Mouse (Mus musculus) cerebellum, adult 9-10 months (tissue): ENCODE data around the gene Ptger2.
"Not testable (repeated sequence)": the region's sequence is repeated elsewhere in the genome, so short reads cannot be mapped to it uniquely, and the experiment has no call there.

Experiments used
- DNase-seq: peaks from one replicate; pipeline ENCODE4 v3.0.0; 2022

The Ptger2 gene

DNA sequence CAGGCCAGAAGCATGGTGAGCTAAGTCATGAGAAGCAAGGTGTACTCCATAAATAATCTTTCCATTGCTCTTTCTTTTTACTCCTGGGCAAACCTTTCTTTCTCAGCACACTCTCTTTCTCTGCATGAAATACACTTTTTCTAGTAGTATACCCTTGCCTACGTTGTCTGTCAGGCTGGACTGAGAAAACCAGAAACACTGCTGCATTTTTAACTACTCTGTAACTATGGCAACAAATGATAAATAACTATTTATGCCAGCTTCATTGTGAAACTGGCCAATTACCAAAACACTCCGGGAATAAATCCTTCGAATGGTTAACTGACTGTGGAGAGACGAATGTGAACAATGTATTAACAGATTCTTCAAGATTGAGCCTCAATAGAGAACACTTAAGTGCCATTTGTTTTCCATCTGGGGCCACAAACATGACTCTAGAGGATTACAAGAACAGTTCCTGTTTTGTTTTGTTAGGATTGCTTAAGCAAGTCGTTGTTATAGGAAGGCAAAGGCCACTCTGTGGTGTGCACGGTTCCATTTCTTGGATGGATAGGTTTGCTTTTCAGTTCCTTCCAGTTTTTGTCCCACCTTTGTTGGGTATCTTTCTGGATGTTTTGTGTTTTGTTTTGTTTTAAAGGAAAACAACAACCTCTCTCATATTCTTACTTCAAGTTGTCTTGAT is at the start of gene Ptger2:
Ptger2 (plus strand) TSS at position 522 of the 682 bp plus-strand sequence.
- not testable (repeated sequence) for DNase-seq

DNA sequence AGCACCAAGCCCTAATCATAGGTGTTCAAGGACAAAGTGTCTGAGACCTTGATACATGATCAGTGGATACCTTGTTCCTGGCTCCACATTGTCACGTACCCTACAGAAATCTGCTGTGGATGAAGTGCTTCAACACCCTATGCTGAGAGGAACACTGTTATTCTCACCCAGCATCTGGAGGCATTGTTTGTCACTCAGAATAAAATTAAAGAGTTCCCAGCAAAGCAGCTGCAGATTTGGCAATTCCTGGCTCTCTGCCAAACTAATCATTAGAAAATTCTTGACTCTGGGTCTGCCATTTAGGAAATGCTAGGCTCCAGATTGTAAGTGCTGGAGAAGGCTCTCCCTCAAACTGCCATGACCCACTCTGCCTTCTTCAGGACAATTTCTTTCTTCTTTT is 27.2 kb upstream of the Ptger2 start:
- DNase-seq = no peak

DNA sequence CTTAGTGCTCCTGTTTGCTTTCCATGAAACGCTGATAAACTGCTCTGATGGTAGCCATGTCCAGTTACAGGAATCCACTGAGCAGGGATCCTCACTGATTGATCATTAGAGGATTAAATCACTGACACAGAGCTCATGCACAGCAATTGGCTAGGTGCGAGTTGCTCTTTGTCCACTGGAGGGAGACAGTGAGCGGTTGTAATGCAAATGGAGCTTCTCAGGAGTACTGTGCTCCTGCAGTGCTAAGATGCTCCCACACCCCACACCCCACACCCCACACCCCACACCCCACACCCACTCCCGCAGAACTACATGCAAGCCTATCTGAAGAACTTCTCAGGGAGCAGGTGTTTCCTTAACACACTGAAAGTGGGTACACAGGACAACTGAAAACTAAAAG is 10.7 kb upstream of the Ptger2 start:
- peak; percentile 11 for DNase-seq

DNA sequence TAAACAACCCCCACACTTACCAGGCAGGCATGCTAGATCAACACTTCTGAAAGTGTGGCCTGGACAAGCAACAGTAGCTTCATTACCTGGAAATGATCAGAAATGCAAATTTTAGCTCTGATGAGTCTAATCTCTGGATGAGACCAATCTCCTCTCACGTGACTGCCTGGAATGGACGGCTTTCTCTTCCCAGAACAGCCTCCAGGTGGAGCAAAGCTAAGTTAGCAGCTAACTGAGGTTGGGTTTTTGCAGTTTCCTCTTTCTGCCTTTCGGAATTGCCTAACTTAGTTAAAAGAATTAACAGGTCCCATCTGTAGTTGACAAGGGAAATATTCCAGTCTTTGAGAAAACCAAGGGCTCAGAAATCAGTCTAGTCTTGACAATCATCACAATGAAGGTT is 8.1 kb upstream of the Ptger2 start:
- DNase-seq = no peak

DNA sequence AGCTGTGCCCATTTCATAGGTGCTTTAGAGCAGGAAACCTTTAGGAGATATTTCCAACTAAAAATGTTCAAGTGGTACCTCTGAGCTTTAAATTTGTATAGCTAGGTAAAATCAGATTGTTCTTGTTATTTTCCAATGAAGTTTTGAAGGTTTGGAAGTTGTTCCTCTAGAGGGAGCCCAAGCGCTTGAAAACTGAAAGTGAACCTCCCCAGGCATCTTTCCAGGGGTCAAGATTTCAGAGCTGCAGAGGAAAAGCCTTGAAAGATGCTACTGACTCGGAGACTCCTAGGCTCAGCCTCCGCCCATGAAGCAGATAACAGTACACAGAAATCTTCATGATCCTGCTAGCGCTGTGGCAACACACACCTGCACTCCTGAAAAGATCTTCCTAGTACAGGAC is 6.5 kb upstream of the Ptger2 start:
- peak; percentile 4 for DNase-seq

DNA sequence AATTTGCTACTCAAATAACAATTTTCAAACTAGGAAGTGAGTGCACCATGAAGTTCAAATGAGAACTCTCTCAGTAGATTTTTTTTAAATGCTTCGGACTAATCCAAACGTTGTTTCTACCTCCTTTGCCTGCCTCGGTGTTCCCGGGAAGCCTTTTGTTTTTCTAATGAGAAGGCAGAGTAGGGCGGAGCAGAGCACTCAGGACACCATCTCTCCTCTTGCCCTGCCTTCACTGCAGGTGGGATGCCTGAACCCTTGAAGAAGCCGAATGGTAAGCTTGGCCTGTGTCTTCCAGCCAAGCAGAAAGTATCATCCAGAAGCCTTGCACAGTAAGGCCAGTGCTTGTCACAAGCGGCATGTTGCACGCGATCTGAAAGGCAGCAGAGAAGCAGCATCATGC is 3.9 kb upstream of the Ptger2 start:
- DNase-seq = no peak

DNA sequence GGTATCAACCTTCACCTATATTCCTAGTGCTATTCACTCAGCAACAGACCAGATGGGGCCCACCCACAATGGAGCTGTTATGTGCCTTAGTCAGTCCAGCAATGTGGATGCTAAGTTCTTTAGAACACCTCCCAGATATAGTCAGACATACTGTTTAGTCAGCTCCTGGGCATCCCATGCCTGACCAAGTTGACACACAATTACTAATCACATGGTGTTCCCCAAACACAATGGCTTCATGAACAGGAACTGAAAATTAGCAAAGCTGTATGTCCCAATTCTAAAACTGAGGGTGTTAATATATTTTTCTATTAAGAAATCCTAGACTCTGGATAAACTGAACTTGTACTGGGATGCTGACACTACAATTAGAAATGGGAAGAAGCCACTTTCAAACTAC is 1.7 kb upstream of the Ptger2 start:
- no peak for DNase-seq

DNA sequence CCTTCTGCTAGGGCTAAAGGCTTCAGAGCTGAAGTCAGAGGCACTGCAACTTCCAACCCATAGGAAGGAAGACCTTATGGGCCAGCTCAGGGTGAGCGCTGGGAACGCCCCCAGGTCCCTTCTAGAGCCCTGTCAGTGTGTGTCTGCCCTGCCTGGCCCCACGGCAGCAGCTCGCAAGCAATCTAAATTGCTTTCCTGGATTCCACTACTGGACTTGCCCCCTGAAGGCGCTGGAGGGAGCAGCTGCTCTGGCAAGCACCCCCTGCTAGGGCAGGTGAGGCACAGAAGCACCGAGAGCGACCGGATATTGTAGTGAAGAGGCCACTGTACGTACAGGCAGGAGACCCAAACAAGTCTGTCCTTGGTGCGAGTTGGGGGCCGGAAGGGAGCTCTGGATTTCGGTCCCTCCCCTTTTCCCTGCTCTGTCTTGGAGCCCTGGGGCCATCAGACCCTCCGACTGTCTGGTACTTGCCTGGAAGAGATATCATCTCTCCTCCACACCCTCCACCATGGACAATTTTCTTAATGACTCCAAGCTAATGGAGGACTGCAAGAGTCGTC is 541 bp downstream of the Ptger2 start:
- DNase-seq = no peak

DNA sequence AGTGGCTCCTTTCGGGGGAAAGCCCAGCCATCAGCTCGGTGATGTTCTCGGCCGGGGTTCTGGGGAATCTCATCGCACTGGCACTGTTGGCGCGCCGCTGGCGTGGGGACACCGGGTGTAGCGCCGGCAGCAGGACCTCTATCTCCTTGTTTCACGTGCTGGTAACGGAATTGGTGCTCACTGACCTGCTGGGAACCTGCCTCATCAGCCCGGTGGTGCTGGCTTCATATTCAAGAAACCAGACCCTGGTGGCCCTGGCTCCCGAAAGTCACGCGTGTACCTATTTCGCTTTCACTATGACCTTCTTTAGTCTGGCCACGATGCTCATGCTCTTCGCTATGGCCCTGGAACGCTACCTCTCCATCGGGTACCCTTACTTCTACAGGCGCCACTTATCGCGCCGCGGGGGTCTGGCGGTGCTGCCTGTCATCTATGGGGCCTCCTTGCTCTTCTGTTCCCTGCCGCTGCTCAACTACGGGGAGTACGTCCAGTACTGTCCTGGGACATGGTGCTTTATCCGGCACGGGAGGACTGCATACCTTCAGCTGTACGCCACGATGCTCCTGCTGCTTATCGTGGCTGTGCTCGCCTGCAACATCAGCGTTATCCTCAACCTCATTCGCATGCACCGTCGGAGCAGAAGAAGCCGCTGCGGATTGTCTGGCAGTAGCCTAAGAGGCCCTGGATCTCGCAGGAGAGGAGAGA is 1.2 kb downstream of the Ptger2 start:
- no peak for DNase-seq

DNA sequence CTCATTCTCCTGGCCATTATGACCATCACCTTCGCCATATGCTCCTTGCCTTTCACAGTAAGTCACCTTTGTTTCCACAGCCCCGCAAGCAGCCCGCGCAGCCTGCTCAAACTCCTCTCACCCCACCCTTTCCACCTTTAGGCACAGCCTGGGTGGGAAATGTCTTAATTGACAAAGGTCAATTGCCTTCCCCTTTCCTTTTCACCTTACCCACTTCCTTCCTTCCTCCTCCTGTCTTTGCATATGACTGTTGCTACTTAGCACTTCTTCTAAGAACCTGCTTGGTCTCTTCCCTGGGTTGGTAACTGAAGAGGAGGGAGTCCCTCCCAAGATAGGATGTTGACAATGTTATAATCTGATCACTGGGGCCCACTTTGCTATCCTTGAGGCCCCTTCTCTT is 1.8 kb downstream of the Ptger2 start:
- no peak for DNase-seq

DNA sequence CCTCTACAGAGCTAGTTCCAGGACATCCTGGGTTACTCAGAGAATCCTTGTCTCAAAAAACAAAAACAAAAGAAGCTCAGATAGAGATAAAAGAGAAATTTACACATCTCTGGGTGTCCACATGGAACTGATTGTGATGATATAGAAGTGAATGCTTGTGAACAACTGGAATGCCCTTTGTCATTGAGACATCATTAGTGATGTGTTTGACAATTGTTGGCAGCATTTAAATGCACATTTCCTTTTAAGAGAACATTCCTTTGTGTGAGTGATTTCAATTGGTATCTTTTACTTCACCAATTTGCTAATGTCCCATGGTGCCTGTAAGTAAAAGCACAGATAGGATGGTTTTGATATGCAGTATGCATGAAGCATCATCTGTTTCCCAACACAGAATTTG is 6.3 kb downstream of the Ptger2 start:
- DNase-seq = no peak

DNA sequence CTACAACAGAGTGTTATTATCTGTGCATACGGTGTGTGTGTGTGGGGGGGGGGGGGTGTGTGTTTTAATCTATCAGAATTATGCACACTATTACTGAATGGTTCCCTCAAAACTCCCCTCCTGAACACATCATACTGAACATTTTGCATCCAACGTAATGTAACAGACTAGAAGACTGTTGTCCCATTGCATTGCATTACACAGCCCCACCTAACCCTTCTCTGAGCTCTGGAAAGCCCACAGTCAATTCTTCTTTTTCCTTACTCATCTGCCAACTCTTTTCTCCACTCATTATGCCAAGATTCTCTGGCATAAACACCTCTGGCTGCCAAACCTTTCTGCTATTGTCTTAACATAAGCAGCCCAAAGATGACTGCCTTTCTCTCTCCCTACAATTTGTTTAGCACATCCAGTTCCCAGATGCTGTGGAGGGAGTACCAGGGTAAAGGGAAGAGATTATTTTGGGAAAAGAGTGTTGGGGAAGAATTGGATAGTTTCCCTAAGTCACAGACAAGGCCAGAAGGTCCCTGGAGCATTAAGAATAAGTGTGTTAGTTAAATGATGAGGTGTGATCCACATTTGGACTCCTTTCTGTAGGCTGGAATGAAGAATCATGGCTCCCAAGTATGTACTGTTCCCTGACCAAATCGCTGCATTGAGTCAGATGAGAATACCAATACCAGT is 12.2 kb downstream of the Ptger2 start:
- DNase-seq = no peak

DNA sequence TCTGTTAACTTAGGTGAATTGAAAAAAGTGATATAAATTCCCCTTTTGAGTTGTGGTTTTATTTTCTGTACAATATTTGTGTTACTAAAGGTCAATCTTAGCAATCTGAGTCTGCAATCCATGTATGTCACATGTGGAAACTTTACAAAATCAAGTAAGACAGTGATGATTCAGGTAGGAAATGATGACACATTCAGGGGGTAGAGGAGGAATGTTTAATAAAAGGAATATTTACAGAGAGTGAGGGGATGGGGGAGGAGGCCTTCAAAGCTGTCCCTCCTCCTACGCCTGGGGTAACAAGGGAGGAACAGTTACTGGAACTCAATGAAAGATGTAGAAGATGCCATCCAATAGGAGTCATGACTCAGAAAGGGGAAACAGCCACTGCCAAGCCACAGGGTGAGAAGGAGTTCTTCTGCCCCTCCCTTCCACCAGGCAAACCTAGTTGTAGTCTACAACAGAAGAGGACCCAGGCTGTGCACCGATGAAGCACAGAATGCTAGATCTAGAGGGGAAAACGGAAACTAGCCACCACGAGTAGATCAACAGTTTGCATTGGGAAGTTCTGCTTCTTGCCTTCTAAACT is 17.8 kb downstream of the Ptger2 start:
- no peak for DNase-seq

DNA sequence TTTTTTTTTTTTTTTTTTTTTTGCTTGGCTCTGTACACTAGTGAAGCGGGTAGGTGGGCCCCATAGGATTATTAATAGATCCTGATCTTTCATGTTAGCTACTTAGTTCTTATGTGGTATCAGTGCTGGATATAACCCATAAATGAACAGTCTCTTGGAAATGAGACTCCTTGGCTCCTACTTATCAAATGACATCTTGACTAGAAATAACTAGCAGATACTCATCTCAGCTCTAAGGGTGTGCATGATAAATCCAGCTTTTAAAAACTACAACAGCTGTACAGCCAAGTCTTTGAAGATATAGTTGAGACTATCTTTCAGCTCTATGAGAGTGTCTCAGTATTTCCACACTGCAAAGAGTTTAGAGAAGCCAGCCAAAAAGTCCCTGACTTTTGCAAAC is 21.2 kb downstream of the Ptger2 start:
- no peak for DNase-seq

DNA sequence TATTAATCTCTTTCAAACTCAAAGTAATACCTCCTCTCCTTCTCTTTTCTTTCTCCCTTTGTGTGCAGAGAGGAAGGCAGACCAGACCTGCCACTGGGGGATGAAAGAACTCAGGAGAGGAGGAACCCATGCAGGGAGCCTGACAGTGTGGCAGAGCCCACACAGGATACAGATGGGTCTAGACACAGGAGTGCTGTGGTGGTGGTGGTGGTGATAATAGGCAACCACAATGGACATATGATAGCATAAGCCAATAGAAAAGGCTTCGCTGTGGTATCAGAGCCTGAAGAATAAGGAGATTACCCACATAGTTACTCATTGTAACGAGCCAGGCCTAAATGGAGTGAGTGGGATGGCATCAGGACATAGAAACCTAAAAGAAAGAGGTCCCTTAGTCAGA is 23.3 kb downstream of the Ptger2 start:
- DNase-seq = no peak

DNA sequence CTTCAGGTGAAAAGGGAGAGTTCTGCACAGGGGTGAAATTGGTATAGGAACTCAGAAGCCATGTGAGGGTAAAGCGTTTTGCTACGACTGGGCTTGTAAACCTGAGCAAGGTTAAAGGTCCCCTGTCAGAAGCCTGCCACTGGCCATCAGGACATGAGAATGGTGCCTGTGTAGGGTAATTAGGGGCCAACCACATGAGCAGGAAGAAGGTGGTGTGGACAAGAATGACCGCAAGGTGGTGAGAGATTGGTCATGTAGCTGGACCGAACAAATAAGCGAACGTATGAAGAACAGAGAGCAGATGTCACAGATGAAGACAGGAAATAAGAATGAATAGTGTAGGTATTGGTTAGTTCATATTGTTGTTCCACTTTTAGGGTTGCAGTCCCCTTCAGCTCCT is 23.7 kb downstream of the Ptger2 start:
- DNase-seq = no peak

DNA sequence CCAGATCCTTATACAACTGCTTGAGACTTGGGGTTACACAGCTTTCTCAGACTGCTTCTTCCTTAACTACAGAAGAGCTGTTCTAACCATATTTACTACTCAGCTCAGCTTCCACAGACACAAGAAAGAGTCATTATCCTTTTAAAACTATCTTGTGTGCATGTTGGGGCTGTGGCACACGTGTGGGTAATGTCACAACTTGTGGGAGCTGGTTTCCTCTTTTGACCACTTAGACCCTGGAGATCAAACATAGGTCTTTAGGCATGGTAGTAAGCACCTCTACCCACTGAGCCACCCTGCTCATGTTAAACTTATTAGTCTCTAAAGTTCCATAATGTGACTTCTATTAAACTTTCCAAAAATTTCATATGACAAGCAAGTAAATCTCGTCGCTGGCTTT is 33.6 kb downstream of the Ptger2 start:
- DNase-seq = no peak

DNA sequence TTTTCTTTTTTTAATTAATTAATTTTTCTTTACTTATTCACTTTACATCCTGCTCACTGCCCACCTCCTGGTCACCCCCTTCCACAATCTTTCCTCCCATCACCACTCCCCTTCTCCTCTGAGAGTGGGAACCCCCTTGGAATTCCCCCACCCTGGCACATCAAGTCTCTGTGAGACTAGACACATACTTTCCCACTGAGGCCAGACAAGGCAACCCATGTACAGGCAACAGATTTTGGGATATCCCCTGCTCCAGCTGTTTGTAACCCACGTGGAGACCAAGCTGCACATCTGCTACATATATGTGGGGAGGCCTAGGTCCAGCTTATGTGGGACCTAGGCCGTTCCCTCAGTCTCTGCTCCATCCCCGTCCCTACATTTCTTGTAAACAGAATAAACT is 46.3 kb downstream of the Ptger2 start:
- no peak for DNase-seq

DNA sequence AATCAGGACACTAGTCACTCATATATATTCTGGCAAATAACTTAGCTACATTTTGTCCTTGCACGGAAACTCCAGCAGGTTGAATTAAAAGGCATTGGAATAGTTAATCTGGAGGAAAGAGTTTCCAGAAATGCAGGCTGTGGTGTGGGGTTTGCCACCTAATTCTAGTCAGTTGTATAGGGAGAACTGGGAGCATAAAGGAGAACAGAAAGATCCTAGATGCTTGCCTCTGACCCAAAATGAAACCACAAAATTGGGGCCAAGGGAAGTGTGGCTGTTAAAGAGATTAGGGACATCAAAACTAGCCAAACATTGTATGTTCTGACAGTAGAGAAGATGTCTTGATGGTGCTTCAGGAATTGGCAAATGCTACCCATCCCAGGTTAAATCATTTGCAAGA is 48.6 kb downstream of the Ptger2 start:
- no peak for DNase-seq

DNA sequence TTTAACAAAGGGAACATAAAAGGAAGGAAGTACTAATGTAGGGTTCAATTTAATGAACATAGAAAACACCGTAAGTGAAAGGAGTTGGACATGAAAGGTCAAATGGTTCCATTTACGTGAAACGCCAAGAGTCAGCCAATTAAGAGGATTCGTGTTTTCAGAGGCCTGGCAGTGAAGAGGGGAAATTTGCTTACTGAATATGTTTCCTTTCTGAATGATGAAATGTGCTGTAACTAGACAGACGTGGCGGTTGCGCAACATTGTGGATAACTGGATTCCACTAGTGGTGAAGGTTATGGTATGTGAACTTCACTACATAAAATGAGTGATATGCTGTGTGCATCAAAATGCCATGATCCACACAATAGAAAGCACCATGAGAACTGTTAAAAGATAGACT is 50.1 kb downstream of the Ptger2 start:
- DNase-seq = no peak

DNA sequence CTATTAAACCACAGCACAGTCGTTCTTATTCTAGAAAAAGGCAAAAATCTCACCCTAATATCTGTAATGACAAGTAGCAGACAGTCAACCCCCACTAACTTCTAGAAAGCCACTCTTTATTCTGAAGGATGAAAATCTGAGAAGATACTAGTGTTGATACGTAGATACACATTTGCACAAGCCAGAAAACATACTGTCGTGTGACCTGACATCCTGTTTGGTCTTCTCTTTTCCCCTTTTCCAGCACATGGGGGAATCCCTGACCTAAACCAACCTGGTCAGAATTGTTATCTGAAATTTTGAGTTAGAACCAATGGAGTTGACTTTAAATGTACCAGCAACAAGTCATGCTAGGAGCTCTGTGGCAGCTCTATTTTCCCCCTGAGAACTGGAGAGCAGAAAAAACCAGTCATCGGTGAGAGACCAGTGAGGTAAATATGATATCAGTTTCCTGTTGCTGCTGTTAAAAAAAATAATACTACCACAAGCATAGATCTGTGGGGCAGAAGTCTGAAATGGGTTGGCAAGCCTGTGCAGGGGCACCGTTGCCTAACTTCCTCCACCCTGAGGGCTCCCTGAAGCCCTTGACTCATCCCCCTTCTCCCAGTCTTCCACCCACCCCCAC is 53.0 kb downstream of the Ptger2 start:
- no peak for DNase-seq

DNA sequence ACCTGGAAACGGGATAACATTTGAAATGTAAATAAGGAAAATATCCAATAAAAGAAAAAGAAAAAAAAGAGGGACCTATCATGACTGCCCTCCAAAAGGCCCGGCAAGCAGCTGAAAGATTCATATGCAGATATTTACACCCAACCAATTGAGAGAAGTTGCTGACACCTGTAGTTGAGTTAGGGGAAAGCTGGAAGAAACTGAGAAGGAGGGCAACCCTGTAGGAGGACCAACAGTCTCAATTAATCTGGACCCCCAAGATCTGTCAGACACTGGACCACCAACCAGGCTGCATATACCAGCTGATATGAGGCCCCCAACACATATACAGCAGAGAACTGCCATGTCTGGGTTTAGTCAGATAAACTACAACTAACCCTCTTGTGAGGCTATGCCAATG is 60.1 kb downstream of the Ptger2 start:
- no peak for DNase-seq
